Mouse (Mus musculus): ENCODE measurements at regions not wholly inside any gene's neighbourhood (a gene's known extent, or its start where the extent isn't known, plus 50 kb on each side); places are given as distances from the start of the nearest gene placed in this dataset.

DNA sequence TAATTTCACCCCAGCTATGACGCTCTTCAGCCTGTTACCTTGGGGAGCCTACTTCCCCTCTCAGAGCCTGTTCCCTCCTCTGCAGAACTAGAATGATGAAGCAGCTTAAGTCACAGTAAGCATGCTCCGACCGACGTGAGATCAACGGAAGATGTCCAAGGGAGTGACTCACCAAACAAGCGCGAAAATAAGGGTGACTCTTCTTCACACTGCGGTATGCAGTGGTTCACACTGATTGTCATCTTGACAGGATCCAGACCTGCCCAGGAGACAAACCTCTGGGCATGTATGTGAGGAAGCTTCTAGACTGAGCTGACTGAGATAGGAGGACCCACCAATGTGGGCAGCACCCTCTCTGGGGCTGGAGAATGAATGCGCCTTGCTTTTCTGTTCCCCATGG lies 116.3 kb upstream of the Tpm1 start:
- no peak for DNase-seq (ENCODE audit: extremely low spot score, low spot score)

DNA sequence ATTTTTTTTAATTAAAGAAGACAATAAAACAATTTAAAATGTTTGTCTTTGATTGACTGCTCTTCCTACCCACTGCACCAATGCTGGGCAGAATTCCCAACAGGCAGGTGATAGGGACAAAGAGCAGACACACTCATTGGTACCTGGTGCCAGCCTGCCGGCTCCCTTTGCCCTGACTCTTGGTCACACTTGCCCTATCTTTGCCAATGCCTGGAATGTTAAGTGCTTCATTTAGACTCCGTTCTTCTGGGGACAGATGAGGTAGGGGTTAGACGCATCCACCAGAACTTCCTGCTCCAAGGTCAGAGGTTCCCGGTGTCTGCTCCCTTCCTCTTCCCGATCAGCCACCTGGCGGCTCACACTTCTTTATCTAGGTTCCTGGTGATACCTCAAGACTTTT lies 114.5 kb upstream of the Tpm1 start:
- no peak for DNase-seq (ENCODE audit: extremely low spot score, low spot score)

GRCm38 (mm10) chr9:67160785-67161455 lies 111.7 kb upstream of the Tpm1 start:
- DNase-seq (ENCODE audit: extremely low spot score, low spot score): no peak

- no peak for DNase-seq (ENCODE audit: extremely low spot score, low spot score)
Measured at GRCm38 (mm10) chr9:67160350-67160749, 111.1 kb upstream of the Tpm1 start.

DNA sequence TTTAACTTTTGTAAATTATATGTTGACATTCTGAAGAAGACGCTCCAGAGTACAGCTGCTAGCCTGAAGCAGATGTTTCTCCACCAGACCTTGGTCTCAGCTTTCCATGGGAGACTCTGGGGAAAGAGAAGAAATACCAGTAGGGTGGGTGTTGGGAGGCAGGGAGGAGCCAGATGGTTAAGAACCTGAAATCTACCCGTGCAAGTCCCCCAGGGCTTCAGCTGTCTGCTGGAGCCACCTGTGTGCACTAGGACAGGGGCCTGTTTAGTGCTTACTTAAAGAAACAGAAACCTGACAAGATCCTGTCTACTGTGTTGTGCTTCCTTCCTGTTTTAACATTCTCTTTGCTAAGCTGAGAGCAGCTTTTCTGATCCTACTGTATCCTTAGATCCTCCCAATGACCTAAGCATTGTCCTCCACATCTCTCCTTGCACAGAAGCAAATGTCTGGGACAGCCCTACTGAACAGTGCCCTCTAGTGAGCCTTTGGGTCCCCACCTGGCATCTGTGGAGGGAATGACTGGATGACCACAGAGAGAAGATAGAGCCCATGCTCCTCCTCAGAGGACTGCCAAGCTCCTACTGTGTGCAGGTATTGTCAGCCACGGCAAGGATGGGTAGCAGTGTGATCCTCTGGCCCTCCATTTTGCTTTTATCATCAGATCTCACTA lies 107.5 kb upstream of the Tpm1 start:
- DNase-seq (ENCODE audit: extremely low spot score, low spot score): peak; percentile 44

GRCm38 (mm10) chr9:67154062-67154461 lies 104.9 kb upstream of the Tpm1 start:
- DNase-seq (ENCODE audit: extremely low spot score, low spot score): no peak

- no peak for DNase-seq (ENCODE audit: extremely low spot score, low spot score)
Measured at GRCm38 (mm10) chr9:67153333-67153732, 104.1 kb upstream of the Tpm1 start.

DNA sequence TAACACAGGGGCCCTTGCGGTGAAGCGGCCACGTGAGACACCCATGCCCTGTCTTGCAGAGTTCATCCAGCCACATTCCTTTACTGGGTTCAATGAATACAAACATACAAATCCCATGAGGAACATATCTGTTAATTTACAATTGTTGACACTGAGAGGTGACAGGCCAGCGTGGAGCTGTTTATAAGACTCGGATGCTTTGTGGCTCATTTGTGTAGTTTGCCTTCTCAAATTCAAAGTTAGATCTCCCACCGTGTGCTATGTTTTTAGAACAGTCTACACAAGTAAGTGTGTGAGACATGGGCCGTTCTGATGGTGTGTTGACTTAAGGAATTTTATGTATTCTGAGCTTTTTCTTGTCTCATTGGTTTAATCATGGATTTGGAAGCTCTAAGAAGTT lies 98.5 kb upstream of the Tpm1 start:
- DNase-seq (ENCODE audit: extremely low spot score, low spot score): no peak

- DNase-seq (ENCODE audit: extremely low spot score, low spot score): no peak
Measured at GRCm38 (mm10) chr9:67145392-67145791, 96.2 kb upstream of the Tpm1 start.

GRCm38 (mm10) chr9:67144511-67144910 lies 95.3 kb upstream of the Tpm1 start:
- no peak for DNase-seq (ENCODE audit: extremely low spot score, low spot score)

- DNase-seq (ENCODE audit: extremely low spot score, low spot score): no peak
Measured at GRCm38 (mm10) chr9:67140319-67140887, 91.2 kb upstream of the Tpm1 start.

GRCm38 (mm10) chr9:67137681-67138080 lies 88.5 kb upstream of the Tpm1 start:
- no peak for DNase-seq (ENCODE audit: extremely low spot score, low spot score)

DNA sequence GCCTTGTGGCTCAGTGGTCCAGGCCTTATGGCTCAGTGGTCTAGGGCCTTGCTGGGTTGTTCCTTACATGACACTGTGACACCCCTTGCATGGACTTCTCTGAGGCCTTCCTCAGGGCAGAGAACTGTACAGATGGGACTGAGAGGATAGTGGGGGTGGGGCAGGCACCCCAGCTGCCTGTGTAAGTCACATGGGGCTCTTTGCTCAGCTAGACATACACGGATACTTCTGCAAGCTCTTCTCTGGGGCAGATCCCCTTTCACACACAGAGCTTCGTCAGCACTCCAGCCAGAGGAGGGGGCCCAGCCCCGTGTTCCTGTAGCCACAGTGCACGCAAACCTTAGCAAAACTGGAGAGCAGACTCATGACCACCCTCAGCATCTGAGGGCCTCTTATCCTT lies 87.9 kb upstream of the Tpm1 start:
- DNase-seq (ENCODE audit: extremely low spot score, low spot score): no peak

DNA sequence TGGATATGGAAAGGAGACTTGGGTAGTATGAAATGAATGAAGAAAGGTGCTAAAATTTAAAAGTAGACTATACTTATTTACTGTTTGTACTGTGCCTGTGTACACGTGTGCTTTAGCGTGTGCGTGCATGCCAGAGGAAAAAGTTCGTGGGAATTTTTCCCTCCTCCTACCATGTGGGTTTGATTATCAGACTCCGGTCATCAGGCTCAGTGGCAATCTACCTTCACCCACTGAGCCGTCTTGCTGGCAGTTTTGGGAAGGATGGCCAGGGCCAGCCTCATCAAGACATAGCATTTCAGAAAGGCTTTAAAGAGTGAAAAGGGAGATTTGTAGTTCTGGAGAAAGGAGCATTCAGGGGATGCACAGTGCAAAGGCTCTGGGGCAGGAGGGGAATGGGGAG lies 87.0 kb upstream of the Tpm1 start:
- no peak for DNase-seq (ENCODE audit: extremely low spot score, low spot score)

DNA sequence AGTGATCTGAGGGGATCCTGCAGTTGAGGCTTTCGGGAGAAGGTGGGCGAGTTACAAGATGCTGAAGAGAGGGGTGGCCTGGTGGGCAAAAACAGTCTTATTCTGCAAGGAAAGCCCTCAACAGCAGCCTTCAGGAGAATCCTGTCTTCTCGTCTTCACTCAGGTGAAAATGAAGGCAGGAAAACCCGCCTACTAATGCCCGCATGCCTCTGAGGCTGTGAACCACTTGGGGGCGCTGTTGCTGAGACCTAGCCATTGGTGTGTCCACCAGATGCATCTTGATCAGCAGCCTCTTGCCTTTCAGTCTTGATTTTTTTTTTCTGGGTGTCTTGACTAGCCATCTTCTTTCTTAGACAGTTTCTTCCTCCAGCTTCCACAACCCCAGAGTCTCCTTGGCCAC lies 85.2 kb upstream of the Tpm1 start:
- DNase-seq (ENCODE audit: extremely low spot score, low spot score): no peak

GRCm38 (mm10) chr9:67132370-67132769 lies 83.2 kb upstream of the Tpm1 start:
- no peak for DNase-seq (ENCODE audit: extremely low spot score, low spot score)

- DNase-seq (ENCODE audit: extremely low spot score, low spot score): no peak
Measured at GRCm38 (mm10) chr9:67130730-67131440, 81.7 kb upstream of the Tpm1 start.

DNA sequence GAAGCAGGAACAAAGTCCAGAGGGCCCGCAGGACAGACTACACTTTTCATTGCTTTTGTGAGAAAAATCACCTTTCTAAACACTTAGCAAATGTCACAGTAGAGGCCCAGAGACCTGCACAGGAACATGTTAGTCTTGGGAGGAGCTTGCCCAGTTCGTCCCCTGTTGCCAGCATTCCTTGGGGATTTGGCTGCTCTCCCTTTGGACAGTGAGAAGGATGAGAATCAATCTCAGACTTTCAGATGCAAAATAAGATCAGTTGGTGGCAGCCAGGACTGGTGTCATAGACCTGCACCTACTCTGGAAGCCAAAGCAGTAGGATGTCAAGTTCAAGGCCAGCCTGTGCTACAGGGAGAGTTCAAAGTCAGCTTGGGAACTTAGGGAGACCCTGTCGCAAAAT lies 80.7 kb upstream of the Tpm1 start:
- no peak for DNase-seq (ENCODE audit: extremely low spot score, low spot score)

GRCm38 (mm10) chr9:67129095-67129494 lies 79.9 kb upstream of the Tpm1 start:
- no peak for DNase-seq (ENCODE audit: extremely low spot score, low spot score)

GRCm38 (mm10) chr9:67121691-67122090 lies 72.5 kb upstream of the Tpm1 start:
- no peak for DNase-seq (ENCODE audit: extremely low spot score, low spot score)

DNA sequence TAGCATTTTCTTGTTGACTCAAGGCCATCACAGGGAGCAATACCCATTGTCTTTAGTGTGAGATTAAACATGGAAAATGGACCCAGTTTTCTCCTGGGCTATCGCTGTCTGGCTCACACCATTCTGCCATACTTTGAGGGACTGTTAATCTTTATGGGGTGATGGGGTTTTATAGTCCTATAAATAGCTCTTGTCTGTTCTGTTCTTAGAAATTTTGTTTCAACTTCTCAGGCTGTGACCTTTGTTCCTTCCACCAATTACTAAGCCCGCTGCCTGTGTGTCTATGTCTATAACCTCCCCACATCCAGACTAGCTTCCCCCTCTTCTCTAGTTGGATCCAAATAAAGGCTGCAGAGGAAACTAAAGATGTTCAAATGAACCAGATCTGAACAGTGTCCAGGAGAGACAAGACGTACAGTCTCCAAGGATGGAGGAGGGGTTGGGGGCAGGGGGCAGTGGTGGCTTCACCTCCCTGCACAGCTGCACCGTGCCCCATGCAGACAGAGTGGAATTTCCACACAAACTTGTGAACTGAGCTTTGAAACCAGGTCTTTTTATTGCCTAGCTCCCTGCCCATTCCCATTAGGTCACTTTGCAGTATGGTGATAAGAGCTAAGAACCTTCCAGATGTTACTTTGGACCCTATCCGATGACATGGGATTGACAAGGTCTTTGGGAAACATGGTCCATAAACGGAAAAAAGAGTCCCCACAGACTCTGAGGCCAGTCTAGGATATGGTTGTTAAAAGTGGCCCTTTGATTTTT lies 69.9 kb upstream of the Tpm1 start:
- DNase-seq (ENCODE audit: extremely low spot score, low spot score): no peak

DNA sequence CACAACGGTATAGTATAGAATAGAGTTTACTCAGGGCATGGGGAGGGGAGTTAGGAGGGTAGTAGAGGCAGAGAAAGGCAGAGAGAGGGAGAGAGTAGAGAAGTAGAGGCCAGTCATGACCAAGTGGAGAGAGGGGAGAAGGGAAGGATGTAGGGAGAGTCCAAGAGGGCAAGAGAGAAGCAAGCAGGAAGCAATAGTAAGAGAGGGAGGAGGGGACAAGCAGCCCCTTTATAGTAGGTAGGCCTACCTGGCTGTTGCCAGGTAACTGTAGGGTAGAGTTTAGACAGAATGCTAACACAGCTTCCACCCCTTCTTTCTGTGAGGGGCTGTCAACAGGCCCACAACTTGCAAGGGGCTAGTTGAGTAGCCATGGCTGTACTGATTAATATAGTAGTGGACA lies 69.2 kb upstream of the Tpm1 start:
- DNase-seq (ENCODE audit: extremely low spot score, low spot score): no peak
